Mouse (Mus musculus): Measurements from ENCODE around the gene Clcn6. TPM values are rescaled to one million over a fixed set of nuclear protein-coding genes. Genes with fewer than 3 reads are reported as not detected.

Gene Clcn6
- polyA plus RNA-seq, 1 experiment from 2014 or later = 7.4 TPM

Other genes starting within 250 kb of the Clcn6 start
- gene Zfp984, start 229.0 kb downstream of the Clcn6 start, polyA plus RNA-seq (2014; fragmentation: Nextera tagmentation; extraction: Ambion mirVana) = 7.4 and 8.3 TPM in 2 replicates
- 4.6 and 6.9 TPM in 2 replicates for gene Zfp933, start 190.5 kb downstream of the Clcn6 start, polyA plus RNA-seq (2014; fragmentation: Nextera tagmentation; extraction: Ambion mirVana)
- 23.9 and 25.6 TPM in 2 replicates for gene Miip, start 170.0 kb downstream of the Clcn6 start, polyA plus RNA-seq (2014; fragmentation: Nextera tagmentation; extraction: Ambion mirVana)
- gene Fv1, start 169.8 kb downstream of the Clcn6 start, polyA plus RNA-seq (2014; fragmentation: Nextera tagmentation; extraction: Ambion mirVana) = 5.2 and 5.5 TPM in 2 replicates
- 37.0 and 37.5 TPM in 2 replicates for gene Mfn2, start 134.1 kb downstream of the Clcn6 start, polyA plus RNA-seq (2014; fragmentation: Nextera tagmentation; extraction: Ambion mirVana)
- gene Plod1, start 102.1 kb downstream of the Clcn6 start, polyA plus RNA-seq (2014; fragmentation: Nextera tagmentation; extraction: Ambion mirVana) = 83.8 and 102 TPM in 2 replicates
- 23.0 and 23.4 TPM in 2 replicates for gene 2510039O18Rik, start 97.9 kb downstream of the Clcn6 start, polyA plus RNA-seq (2014; fragmentation: Nextera tagmentation; extraction: Ambion mirVana)
- gene Nppb, start 53.0 kb downstream of the Clcn6 start, polyA plus RNA-seq (2014; fragmentation: Nextera tagmentation; extraction: Ambion mirVana) = 0.28 TPM in 1 of 2 replicates, not detected in the other
- not detected in 2 replicates for gene Nppa, start 38.1 kb downstream of the Clcn6 start, polyA plus RNA-seq (2014; fragmentation: Nextera tagmentation; extraction: Ambion mirVana)
- 20.3 and 21.4 TPM in 2 replicates for gene Mthfr, start 256 bp upstream of the Clcn6 start, polyA plus RNA-seq (2014; fragmentation: Nextera tagmentation; extraction: Ambion mirVana)
- 15.9 and 16.2 TPM in 2 replicates for gene Agtrap, start 49.2 kb upstream of the Clcn6 start, polyA plus RNA-seq (2014; fragmentation: Nextera tagmentation; extraction: Ambion mirVana)
- 51.1 and 59.8 TPM in 2 replicates for gene Mad2l2, start 91.6 kb upstream of the Clcn6 start, polyA plus RNA-seq (2014; fragmentation: Nextera tagmentation; extraction: Ambion mirVana)
- gene Draxin, start 91.9 kb upstream of the Clcn6 start, polyA plus RNA-seq (2014; fragmentation: Nextera tagmentation; extraction: Ambion mirVana) = 0.56 and 0.67 TPM in 2 replicates
- gene Fbxo6, start 113.3 kb upstream of the Clcn6 start, polyA plus RNA-seq (2014; fragmentation: Nextera tagmentation; extraction: Ambion mirVana) = 13.8 and 15.3 TPM in 2 replicates
- 7.7 and 9.6 TPM in 2 replicates for gene Fbxo44, start 121.7 kb upstream of the Clcn6 start, polyA plus RNA-seq (2014; fragmentation: Nextera tagmentation; extraction: Ambion mirVana)
- 5.4 and 7.9 TPM in 2 replicates for gene Fbxo2, start 121.8 kb upstream of the Clcn6 start, polyA plus RNA-seq (2014; fragmentation: Nextera tagmentation; extraction: Ambion mirVana)
- gene Disp3, start 249.1 kb upstream of the Clcn6 start, polyA plus RNA-seq (2014; fragmentation: Nextera tagmentation; extraction: Ambion mirVana) = 0.15 and 0.56 TPM in 2 replicates

Measured in embryonic facial prominence, embryonic 14.5 days (tissue).